Mouse (Mus musculus): ENCODE measurements at regions not wholly inside any gene's neighbourhood (a gene's known extent, or its start where the extent isn't known, plus 50 kb on each side); places are given as distances from the start of the nearest gene placed in this dataset.
A peak's percentile ranks its signal among the peaks of the same experiment; 100 is the strongest.

- peak; percentile 1 to 6 for DNase-seq (ENCODE audit: low spot score in 2 of 2)
Measured at GRCm38 (mm10) chr12:19387706-19388105, 566.6 kb upstream of the Gm21863 start.

Data from adrenal gland, postnatal 4 days (tissue).